Mouse (Mus musculus) left cerebral cortex, postnatal 36 days (tissue): Measurements from ENCODE around the gene Sh3d19. TPM values are rescaled to one million over a fixed set of nuclear protein-coding genes. Genes with fewer than 3 reads are reported as not detected.
"Not testable (repeated sequence)": the region's sequence is repeated elsewhere in the genome, so short reads cannot be mapped to it uniquely, and the experiment has no call there.

Source experiments
- DNase-seq, 2 experiments: peaks; one replicate each; pipeline ENCODE4 v3.0.0; 2021 to 2022; ENCODE audit warnings: low spot score in 2 of 2, mixed read lengths in 1 of 2
- intact Hi-C: fragments of 180-260 bp; cut with DNase I; formaldehyde crosslinking; loops from one replicate; pipeline ENCODE4 v1.15.1; 2025
- total RNA-seq, 2 experiments: library from RNA; stranded (reverse); gene quantifications; 2 replicates each; pipeline ENCODE4 v1.2.3; 2021

The Sh3d19 gene
- total RNA-seq, 2 experiments from 2014 or later = 17.1 to 17.3 TPM

- intact Hi-C loops = no loop called here
- no peak for DNase-seq
Observed at GRCm38 (mm10) chr3:86075593-86075992, 104.7 kb downstream of the Sh3d19 start.

- intact Hi-C loops = no loop called here
- no peak for DNase-seq
Observed at GRCm38 (mm10) chr3:86076511-86077283, 105.8 kb downstream of the Sh3d19 start.

GRCm38 (mm10) chr3:86083051-86083450 is 112.1 kb downstream of the Sh3d19 start:
- no peak for DNase-seq
- intact Hi-C loops = no loop called here

GRCm38 (mm10) chr3:86085001-86085400 is 114.1 kb downstream of the Sh3d19 start:
- no peak for DNase-seq
- intact Hi-C loops = no loop called here

GRCm38 (mm10) chr3:86087872-86088271 is 117.0 kb downstream of the Sh3d19 start:
- no peak for DNase-seq
- intact Hi-C loops = no loop called here

- DNase-seq = no peak
- intact Hi-C loops = no loop called here
Observed at GRCm38 (mm10) chr3:86093213-86093845, 122.4 kb downstream of the Sh3d19 start.

- intact Hi-C loops = no loop called here
Observed at GRCm38 (mm10) chr3:86093907-86094306, 123.0 kb downstream of the Sh3d19 start.

GRCm38 (mm10) chr3:86101956-86102355 is 131.0 kb downstream of the Sh3d19 start:
- intact Hi-C loops = no loop called here
- no peak for DNase-seq

More at GRCm38 (mm10) chr3:86093907-86094306, 123.0 kb downstream of the Sh3d19 start:
- no peak for DNase-seq

- intact Hi-C loops = no loop called here
Observed at GRCm38 (mm10) chr3:86103449-86104291, 132.8 kb downstream of the Sh3d19 start.

GRCm38 (mm10) chr3:86104433-86104832 is 133.5 kb downstream of the Sh3d19 start:
- intact Hi-C loops, DNase-seq: not testable (repeated sequence)

More at GRCm38 (mm10) chr3:86103449-86104291, 132.8 kb downstream of the Sh3d19 start:
- DNase-seq = no peak

- intact Hi-C loops = no loop called here
- no peak for DNase-seq
Observed at GRCm38 (mm10) chr3:86104909-86105308, 134.0 kb downstream of the Sh3d19 start.

- no peak for DNase-seq
- intact Hi-C loops = no loop called here
Observed at GRCm38 (mm10) chr3:86106086-86106632, 135.2 kb downstream of the Sh3d19 start.

GRCm38 (mm10) chr3:86107637-86108539 is 137.0 kb downstream of the Sh3d19 start:
- intact Hi-C loops = no loop called here
- no peak for DNase-seq

- intact Hi-C loops = no loop called here
- no peak for DNase-seq
Observed at GRCm38 (mm10) chr3:86108576-86108975, 137.7 kb downstream of the Sh3d19 start.

- intact Hi-C loops = no loop called here
- DNase-seq = no peak
Observed at GRCm38 (mm10) chr3:86109099-86109498, 138.2 kb downstream of the Sh3d19 start.

GRCm38 (mm10) chr3:86110077-86110476 is 139.2 kb downstream of the Sh3d19 start:
- DNase-seq = no peak
- intact Hi-C loops = no loop called here

- no peak for DNase-seq
- intact Hi-C loops = no loop called here
Observed at GRCm38 (mm10) chr3:86112766-86113165, 141.9 kb downstream of the Sh3d19 start.

GRCm38 (mm10) chr3:86114659-86115338 is 143.9 kb downstream of the Sh3d19 start:
- no peak for DNase-seq

More at GRCm38 (mm10) chr3:86114659-86115338, 143.9 kb downstream of the Sh3d19 start:
- intact Hi-C loops = no loop called here
